Mouse (Mus musculus): ENCODE measurements around the gene Fam192a. TPM values are rescaled to one million over a fixed set of nuclear protein-coding genes. Genes with fewer than 3 reads are reported as not detected.

Fam192a gene
- polyA plus RNA-seq, 1 experiment from 2014 or later: 69.2 TPM

DNA sequence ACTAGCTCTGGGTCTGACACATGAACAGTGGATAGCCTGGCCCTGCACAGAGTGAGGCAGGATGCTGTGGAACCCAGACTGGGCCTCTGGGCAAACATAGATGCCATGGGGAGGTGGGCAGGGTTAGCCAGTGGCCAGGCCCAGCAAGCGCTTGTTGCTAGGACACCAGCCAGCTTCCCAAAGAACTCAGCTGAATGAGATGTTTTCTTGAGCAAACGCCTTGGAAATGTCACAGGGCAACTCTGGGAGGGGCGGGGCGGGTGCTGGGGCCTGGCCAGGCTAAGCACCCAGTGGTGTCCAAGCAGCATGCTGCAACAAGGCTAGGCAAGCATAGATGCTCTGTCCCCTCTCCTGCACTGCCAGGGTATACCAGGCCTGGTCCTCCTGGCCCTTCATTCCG, 40.5 kb downstream of the Fam192a start:
- H3K9me3 ChIP-seq (ENCODE audit: low read length): no peaks in the 10 kb centered on the region
- no peaks in the 10 kb centered on the region for H3K27me3 ChIP-seq (ENCODE audit: insufficient read depth, low read length)
- H3K27ac ChIP-seq (ENCODE audit: low read length): no peak overlapping the region
- H3K36me3 ChIP-seq (ENCODE audit: insufficient read depth, low read length): no peaks in the 10 kb centered on the region
- H3K4me1 ChIP-seq (ENCODE audit: insufficient read depth, low read length): peaks cover 6% of the 10 kb centered on the region; the same call in 1 of the 2 replicates
- no peak overlapping the region for H3K9ac ChIP-seq (replicated peaks; ENCODE audit: low read length)
- WGBS: 67% methylated on average over 5 of the region's 5 CpGs
- no peak for ATAC-seq (ENCODE audit: low FRiP score, low TSS enrichment)
- H3K4me3 ChIP-seq (ENCODE audit: low read length): no peak overlapping the region
- H3K4me2 ChIP-seq (replicated peaks; ENCODE audit: low read depth, low read length): no peak overlapping the region

GRCm38 (mm10) chr8:94557281-94557680, 44.5 kb downstream of the Fam192a start:
- peak; percentile 13; the same call in 1 of the 2 replicates for ATAC-seq (ENCODE audit: low FRiP score, low TSS enrichment)
- Histone ChIP-seq H3K4me3 (ENCODE audit: low read length) (no peak overlapping the region), H3K9ac (replicated peaks; ENCODE audit: low read length) (no peak overlapping the region), H3K4me1 (ENCODE audit: insufficient read depth, low read length) (no peaks in the 10 kb centered on the region), H3K9me3 (ENCODE audit: low read length) (no peaks in the 10 kb centered on the region), H3K27me3 (ENCODE audit: insufficient read depth, low read length) (no peaks in the 10 kb centered on the region), H3K36me3 (ENCODE audit: insufficient read depth, low read length) (no peaks in the 10 kb centered on the region), H3K27ac (ENCODE audit: low read length) (no peak overlapping the region), H3K4me2 (replicated peaks; ENCODE audit: low read depth, low read length) (no peak overlapping the region)
- 75% methylated on average over 3 of the region's 3 CpGs for WGBS

- Histone ChIP-seq H3K27me3 (ENCODE audit: insufficient read depth, low read length) (no peaks in the 10 kb centered on the region), H3K27ac (ENCODE audit: low read length) (no peak overlapping the region), H3K36me3 (ENCODE audit: insufficient read depth, low read length) (no peaks in the 10 kb centered on the region), H3K9me3 (ENCODE audit: low read length) (no peaks in the 10 kb centered on the region), H3K9ac (replicated peaks; ENCODE audit: low read length) (no peak overlapping the region), H3K4me1 (ENCODE audit: insufficient read depth, low read length) (peaks cover 4% of the 10 kb centered on the region; the same call in 1 of the 2 replicates), H3K4me2 (replicated peaks; ENCODE audit: low read depth, low read length) (no peak overlapping the region), H3K4me3 (ENCODE audit: low read length) (no peak overlapping the region)
- 93% methylated on average over 2 of the region's 2 CpGs for WGBS
- ATAC-seq (ENCODE audit: low FRiP score, low TSS enrichment): no peak
These were observed 49.1 kb downstream of the Fam192a start for GRCm38 (mm10) chr8:94552696-94553095.

GRCm38 (mm10) chr8:94551471-94552422, 50.0 kb downstream of the Fam192a start:
- Histone ChIP-seq H3K9ac (replicated peaks; ENCODE audit: low read length) (no peak overlapping the region), H3K4me2 (replicated peaks; ENCODE audit: low read depth, low read length) (no peak overlapping the region), H3K4me1 (ENCODE audit: insufficient read depth, low read length) (peaks cover 4% of the 10 kb centered on the region; the same call in 1 of the 2 replicates), H3K27ac (ENCODE audit: low read length) (no peak overlapping the region), H3K4me3 (ENCODE audit: low read length) (no peak overlapping the region), H3K27me3 (ENCODE audit: insufficient read depth, low read length) (no peaks in the 10 kb centered on the region), H3K9me3 (ENCODE audit: low read length) (no peaks in the 10 kb centered on the region), H3K36me3 (ENCODE audit: insufficient read depth, low read length) (no peaks in the 10 kb centered on the region)
- 56% methylated on average over 17 of the region's 17 CpGs for WGBS
- peak; percentile 39; the same call in 1 of the 2 replicates for ATAC-seq (ENCODE audit: low FRiP score, low TSS enrichment)

DNA sequence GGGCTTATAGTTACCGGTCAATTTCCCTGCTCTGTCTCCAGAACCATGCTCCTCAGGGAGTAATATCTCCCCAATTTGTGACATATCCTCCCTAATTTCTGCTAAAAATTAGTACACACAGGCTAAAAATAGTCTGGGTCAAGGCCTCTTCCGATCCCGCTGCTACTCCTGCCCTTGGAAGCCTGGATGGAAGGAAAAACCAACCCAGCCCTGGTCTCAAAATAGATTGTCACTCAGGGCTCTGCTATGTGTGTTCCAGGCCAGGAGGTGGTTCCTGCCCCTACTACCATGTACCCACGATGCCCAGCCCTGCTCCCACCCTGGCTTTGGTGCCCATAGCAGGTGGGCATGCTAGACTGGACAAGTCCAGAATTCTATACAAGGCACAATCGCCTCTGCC, 51.8 kb downstream of the Fam192a start:
- Histone ChIP-seq H3K4me1 (ENCODE audit: insufficient read depth, low read length) (peaks cover 4% of the 10 kb centered on the region; the same call in 1 of the 2 replicates), H3K27me3 (ENCODE audit: insufficient read depth, low read length) (no peaks in the 10 kb centered on the region), H3K4me3 (ENCODE audit: low read length) (no peak overlapping the region), H3K9me3 (ENCODE audit: low read length) (no peaks in the 10 kb centered on the region), H3K27ac (ENCODE audit: low read length) (no peak overlapping the region), H3K9ac (replicated peaks; ENCODE audit: low read length) (no peak overlapping the region), H3K4me2 (replicated peaks; ENCODE audit: low read depth, low read length) (no peak overlapping the region), H3K36me3 (ENCODE audit: insufficient read depth, low read length) (no peaks in the 10 kb centered on the region)
- ATAC-seq (ENCODE audit: low FRiP score, low TSS enrichment): no peak
- 68% methylated on average over 5 of the region's 5 CpGs for WGBS

DNA sequence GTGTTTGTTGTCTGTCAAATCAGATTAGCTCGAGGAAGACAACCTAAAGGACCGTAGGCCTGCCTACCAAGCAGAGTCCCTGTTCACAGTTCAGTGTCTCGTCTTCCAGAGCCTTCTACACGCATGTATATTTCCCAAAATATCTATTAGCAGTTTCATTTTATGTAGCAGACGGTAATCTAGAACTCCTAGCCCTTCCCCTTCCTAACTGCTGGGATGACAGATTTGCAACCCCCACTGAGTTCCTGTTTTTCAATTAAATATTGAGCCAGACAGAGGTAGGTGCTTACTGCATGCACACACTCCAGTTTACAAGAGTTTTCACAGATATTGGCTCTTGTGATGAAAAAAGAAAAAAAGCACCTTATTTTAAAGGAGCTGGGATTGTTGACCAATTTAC, 52.3 kb downstream of the Fam192a start:
- Histone ChIP-seq H3K9me3 (ENCODE audit: low read length) (no peaks in the 10 kb centered on the region), H3K4me1 (ENCODE audit: insufficient read depth, low read length) (peaks cover 4% of the 10 kb centered on the region; the same call in 1 of the 2 replicates), H3K4me3 (ENCODE audit: low read length) (no peak overlapping the region), H3K27me3 (ENCODE audit: insufficient read depth, low read length) (no peaks in the 10 kb centered on the region), H3K9ac (replicated peaks; ENCODE audit: low read length) (no peak overlapping the region), H3K36me3 (ENCODE audit: insufficient read depth, low read length) (no peaks in the 10 kb centered on the region), H3K4me2 (replicated peaks; ENCODE audit: low read depth, low read length) (no peak overlapping the region), H3K27ac (ENCODE audit: low read length) (no peak overlapping the region)
- ATAC-seq (ENCODE audit: low FRiP score, low TSS enrichment): no peak
- WGBS: 65% methylated on average over 5 of the region's 5 CpGs

- H3K4me2 ChIP-seq (replicated peaks; ENCODE audit: low read depth, low read length): no peak overlapping the region
- H3K9me3 ChIP-seq (ENCODE audit: low read length): no peaks in the 10 kb centered on the region
- no peaks in the 10 kb centered on the region for H3K36me3 ChIP-seq (ENCODE audit: insufficient read depth, low read length)
- no peak overlapping the region for H3K9ac ChIP-seq (replicated peaks; ENCODE audit: low read length)
- H3K4me1 ChIP-seq (ENCODE audit: insufficient read depth, low read length): peaks cover 4% of the 10 kb centered on the region; the same call in 1 of the 2 replicates
- H3K4me3 ChIP-seq (ENCODE audit: low read length): no peak overlapping the region
- H3K27ac ChIP-seq (ENCODE audit: low read length): no peak overlapping the region
- no peak for ATAC-seq (ENCODE audit: low FRiP score, low TSS enrichment)
- no peaks in the 10 kb centered on the region for H3K27me3 ChIP-seq (ENCODE audit: insufficient read depth, low read length)
- WGBS: 72% methylated on average over 5 of the region's 5 CpGs
These were observed 52.8 kb downstream of the Fam192a start for GRCm38 (mm10) chr8:94549041-94549440.

DNA sequence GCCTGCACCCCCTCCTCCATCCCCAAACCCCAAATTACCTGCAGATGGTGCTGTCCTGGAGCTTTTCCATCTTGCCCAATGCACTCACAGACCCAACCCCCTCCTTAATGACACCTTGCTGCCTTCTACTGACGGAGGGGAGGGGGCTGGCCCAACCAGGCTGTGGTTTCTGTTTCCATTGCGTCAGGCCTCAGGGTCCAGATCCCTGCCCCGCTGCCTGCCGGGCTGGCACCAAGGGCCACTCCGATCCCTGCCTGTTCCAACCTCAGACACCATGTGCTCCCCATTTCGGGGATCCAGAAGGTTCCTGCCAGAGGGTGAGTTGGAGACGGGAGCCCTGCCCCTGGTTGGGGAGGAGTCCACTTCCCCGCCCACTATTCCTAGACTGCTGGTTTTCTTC, 57.8 kb downstream of the Fam192a start:
- H3K9me3 ChIP-seq (ENCODE audit: low read length): no peaks in the 10 kb centered on the region
- no peak overlapping the region for H3K9ac ChIP-seq (replicated peaks; ENCODE audit: low read length)
- H3K27ac ChIP-seq (ENCODE audit: low read length): no peak overlapping the region
- no peaks in the 10 kb centered on the region for H3K36me3 ChIP-seq (ENCODE audit: insufficient read depth, low read length)
- H3K4me1 ChIP-seq (ENCODE audit: insufficient read depth, low read length): no peaks in the 10 kb centered on the region
- no peak overlapping the region for H3K4me2 ChIP-seq (replicated peaks; ENCODE audit: low read depth, low read length)
- no peak for ATAC-seq (ENCODE audit: low FRiP score, low TSS enrichment)
- whole genome bisulfite sequencing: 55% methylated on average over 8 of the region's 8 CpGs
- no peak overlapping the region for H3K4me3 ChIP-seq (ENCODE audit: low read length)
- H3K27me3 ChIP-seq (ENCODE audit: insufficient read depth, low read length): no peaks in the 10 kb centered on the region

DNA sequence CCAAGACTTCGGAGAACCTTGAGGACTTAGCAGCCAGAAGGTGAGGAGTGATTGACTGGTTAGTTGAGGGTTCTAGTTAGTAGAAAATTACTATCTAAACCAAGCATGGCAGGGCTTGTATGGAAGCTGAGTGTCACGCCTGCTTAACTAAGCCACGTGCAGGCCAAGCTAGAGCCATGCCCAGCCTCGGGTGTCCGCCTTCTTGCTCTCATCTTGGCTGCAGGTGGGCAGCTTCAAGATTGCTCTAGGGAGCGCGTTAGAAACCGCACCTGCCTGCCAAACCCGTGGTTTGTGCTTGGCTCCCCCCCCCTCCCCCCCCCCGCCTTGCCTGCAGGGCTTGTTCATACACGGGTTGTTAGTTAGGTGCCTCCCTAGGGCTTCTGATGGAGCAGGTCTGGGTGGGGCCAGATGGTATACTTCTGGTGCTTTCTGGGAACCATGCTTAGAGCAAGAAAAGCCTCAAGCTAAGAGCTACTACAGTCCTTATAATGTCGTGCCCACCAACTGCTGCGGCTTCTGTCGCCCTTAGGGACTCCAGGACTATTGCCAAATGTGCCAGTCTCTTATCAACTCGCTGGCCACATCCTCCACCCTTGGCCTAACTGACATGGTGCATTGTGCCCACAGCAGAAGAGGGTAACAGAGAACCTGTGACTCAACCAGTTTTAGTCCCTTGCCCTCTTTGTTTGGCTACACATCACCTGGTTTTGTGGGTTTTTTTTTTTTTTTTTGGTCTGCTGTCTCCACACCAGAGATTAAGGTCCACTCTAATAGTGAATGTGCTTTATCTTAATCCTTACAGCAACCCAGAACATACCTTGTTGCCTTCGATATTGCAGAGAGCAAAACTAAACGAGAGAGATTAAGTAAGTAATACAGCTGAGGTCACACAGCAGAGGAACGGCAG, 60.7 kb downstream of the Fam192a start:
- no peaks in the 10 kb centered on the region for H3K9me3 ChIP-seq (ENCODE audit: low read length)
- no peak overlapping the region for H3K27ac ChIP-seq (ENCODE audit: low read length)
- 69% methylated on average over 17 of the region's 18 CpGs for WGBS
- H3K9ac ChIP-seq (replicated peaks; ENCODE audit: low read length): no peak overlapping the region
- no peak overlapping the region for H3K4me2 ChIP-seq (replicated peaks; ENCODE audit: low read depth, low read length)
- ATAC-seq (ENCODE audit: low FRiP score, low TSS enrichment): no peak
- H3K36me3 ChIP-seq (ENCODE audit: insufficient read depth, low read length): no peaks in the 10 kb centered on the region
- no peaks in the 10 kb centered on the region for H3K4me1 ChIP-seq (ENCODE audit: insufficient read depth, low read length)
- H3K27me3 ChIP-seq (ENCODE audit: insufficient read depth, low read length): no peaks in the 10 kb centered on the region
- no peak overlapping the region for H3K4me3 ChIP-seq (ENCODE audit: low read length)
